Mouse (Mus musculus): Measurements from ENCODE around the gene Macrod1. TPM values are rescaled to one million over a fixed set of nuclear protein-coding genes. Genes with fewer than 3 reads are reported as not detected.

The Macrod1 gene
- polyA plus RNA-seq, 1 experiment: 19.2 TPM

GRCm38 (mm10) chr19:7213010-7213409, 156.4 kb downstream of the Macrod1 start:
- 92% methylated on average over 3 of the region's 3 CpGs for WGBS
- no peak for DNase-seq (ENCODE audit: low read depth, low spot score)

DNA sequence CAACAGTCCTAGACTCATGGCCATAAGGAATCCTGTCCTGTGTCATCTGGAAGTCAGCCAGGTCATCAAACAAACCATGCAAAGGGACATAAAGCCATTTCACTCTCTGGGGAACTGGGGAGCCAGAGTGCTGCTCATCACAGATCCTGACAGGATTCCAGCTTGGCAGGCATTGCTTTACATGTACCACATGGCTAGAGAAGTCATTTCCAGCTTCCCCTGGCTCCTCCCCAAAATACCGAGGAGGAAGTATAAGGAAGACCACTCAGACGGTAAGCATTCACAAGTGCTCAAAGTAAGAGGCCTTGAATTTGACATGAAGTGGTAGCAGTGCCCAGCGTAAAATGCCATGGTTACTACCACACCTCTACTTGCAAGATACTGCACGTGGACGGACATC, 157.9 kb downstream of the Macrod1 start:
- no peak for DNase-seq (ENCODE audit: low read depth, low spot score)
- 43% methylated on average over 5 of the region's 5 CpGs for WGBS

GRCm38 (mm10) chr19:7217162-7217925, 160.7 kb downstream of the Macrod1 start, which contains the start of gene Cox8a:
TSS of gene Cox8a (minus strand) at chr19:7217616.
- under 1% methylated on average over 50 of the region's 50 CpGs for WGBS
- peak; percentile 100 for DNase-seq (ENCODE audit: low read depth, low spot score)

DNA sequence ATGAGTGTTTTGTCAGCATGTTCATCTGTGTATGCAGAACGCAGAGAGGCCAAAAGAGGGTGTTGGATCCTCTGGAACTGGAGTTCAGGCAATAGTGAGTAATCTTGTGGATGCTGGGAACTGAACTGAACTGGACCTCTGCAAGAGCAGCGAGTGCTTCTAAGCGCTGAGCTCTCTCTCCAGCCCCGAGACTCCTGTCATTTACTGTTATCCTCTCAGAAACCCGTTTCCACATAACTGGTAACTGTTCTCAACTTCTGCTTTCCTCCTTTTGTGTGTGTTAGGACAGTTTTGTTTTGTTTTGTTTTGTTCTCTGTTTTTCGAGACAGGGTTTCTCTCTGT, 161.3 kb downstream of the Macrod1 start:
- DNase-seq (ENCODE audit: low read depth, low spot score): no peak
- WGBS: 7% methylated on average over 6 of the region's 6 CpGs

DNA sequence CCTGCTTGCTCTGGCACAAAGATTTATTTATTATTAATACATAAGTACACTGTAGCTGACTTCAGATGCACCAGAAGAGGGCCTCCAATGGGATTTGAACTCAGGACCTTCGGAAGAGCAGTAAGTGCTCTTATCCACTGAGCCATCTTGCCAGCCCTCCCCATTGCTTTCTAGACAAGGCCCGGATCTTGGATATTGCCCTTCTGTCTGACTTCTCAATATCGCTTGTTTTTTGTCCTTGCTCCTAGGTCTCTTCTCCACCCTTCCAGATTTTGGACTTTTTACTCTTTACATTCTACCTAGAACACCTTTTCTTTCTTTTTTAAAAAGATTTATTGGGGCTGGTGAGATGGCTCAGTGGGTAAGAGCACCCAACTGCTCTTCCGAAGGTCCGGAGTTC, 162.1 kb downstream of the Macrod1 start:
- WGBS: 96% methylated on average over 5 of the region's 5 CpGs
- DNase-seq (ENCODE audit: low read depth, low spot score): no peak

GRCm38 (mm10) chr19:7222196-7222595, 165.6 kb downstream of the Macrod1 start:
- WGBS: 88% methylated on average over 6 of the region's 6 CpGs
- no peak for DNase-seq (ENCODE audit: low read depth, low spot score)

DNA sequence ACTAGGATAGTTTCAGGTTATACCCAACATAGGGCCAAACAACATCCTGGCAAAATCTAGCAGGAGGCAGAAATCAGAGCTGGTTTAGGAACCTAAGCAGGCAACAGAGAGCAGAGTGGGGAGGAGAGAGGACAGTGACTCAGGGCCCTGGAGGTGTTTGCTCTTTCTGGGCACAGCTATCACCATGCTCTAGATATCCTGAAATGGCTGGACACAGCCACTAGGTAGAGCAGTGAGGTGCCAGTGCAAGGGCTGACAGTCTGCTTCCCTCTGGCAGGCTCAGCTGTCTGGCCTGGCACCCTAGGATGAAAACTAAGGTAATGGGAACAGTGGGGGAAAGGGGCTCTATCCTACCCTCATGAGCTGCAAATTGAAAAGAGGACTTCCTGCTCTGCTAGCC, 166.9 kb downstream of the Macrod1 start:
- no peak for DNase-seq (ENCODE audit: low read depth, low spot score)

GRCm38 (mm10) chr19:7224253-7224652, 167.6 kb downstream of the Macrod1 start:
- 93% methylated on average over 3 of the region's 3 CpGs for WGBS
- no peak for DNase-seq (ENCODE audit: low read depth, low spot score)

GRCm38 (mm10) chr19:7225096-7225690, 168.6 kb downstream of the Macrod1 start:
- WGBS: 63% methylated on average over 9 of the region's 9 CpGs
- no peak for DNase-seq (ENCODE audit: low read depth, low spot score)

DNA sequence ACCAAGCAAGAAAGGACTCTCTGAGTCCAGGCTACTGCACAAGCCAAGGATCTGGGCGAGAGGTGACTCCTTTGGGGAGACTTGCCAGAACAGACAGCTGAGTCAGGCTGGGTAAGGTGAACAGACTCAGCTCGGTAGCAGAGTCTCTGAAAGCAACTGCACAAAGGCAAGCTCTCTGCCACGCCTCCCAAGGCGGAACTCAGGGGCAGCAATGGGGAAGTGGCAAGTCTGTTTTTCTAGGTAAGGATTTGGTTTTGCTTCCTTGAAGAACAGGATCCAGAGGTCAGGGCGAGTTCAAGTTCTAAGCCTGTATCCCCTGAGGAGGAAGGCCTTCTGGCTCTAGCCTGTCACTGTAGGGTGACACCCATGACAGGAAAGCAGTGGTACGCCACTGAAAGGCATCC, 169.9 kb downstream of the Macrod1 start:
- WGBS: 16% methylated on average over 6 of the region's 6 CpGs
- DNase-seq (ENCODE audit: low read depth, low spot score): peak; percentile 87

GRCm38 (mm10) chr19:7234537-7235221, 178.1 kb downstream of the Macrod1 start:
- WGBS: 46% methylated on average over 8 of the region's 8 CpGs
- no peak for DNase-seq (ENCODE audit: low read depth, low spot score)

DNA sequence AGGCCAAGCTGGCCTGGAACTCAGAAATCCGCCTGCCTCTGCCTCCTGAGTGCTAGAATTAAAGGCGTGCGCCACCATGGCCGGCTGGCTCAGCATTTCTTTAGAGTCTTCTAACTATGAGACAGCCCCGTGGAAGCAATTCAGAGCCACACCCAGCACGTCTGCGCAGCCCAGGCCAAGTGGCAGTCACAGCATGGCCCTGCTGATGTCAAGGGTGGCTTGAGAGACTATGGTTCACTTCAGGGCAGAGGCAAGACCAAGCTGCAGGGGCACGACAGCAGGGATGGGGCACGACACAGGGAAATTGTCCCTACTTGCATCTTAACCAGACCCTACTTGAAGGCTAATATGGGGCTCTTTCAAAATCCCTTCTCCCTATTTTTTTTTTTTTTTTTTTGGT, 178.9 kb downstream of the Macrod1 start:
- WGBS: 64% methylated on average over 9 of the region's 9 CpGs
- DNase-seq (ENCODE audit: low read depth, low spot score): no peak

DNA sequence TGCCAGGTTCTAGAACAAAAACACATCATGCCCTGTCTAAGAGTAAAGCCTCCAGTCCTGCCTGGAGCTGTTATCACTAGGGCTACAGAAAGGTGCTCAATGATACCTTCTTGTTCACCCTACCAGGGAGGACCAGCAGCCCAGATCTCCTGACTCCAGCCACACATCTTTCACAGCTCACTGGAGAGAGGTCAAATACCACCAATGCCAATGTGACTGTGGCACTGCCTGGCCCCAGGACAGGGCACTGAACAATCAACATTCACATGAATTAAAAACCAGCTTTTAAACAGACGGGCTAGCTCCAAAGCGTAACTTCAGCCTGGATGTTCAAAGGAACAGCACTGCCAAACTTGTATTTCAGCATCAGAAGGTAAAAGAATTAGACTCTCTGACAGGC, 179.4 kb downstream of the Macrod1 start:
- DNase-seq (ENCODE audit: low read depth, low spot score): no peak
- WGBS: 97% methylated on average over 2 of the region's 2 CpGs

- no peak for DNase-seq (ENCODE audit: low read depth, low spot score)
- 90% methylated on average over 4 of the region's 4 CpGs for WGBS
Observed at GRCm38 (mm10) chr19:7236742-7237141, 180.1 kb downstream of the Macrod1 start.

GRCm38 (mm10) chr19:7239574-7239973, 183.0 kb downstream of the Macrod1 start:
- WGBS: 78% methylated on average over 3 of the region's 3 CpGs
- DNase-seq (ENCODE audit: low read depth, low spot score): no peak

GRCm38 (mm10) chr19:7240291-7240690, 183.7 kb downstream of the Macrod1 start:
- DNase-seq (ENCODE audit: low read depth, low spot score): no peak

DNA sequence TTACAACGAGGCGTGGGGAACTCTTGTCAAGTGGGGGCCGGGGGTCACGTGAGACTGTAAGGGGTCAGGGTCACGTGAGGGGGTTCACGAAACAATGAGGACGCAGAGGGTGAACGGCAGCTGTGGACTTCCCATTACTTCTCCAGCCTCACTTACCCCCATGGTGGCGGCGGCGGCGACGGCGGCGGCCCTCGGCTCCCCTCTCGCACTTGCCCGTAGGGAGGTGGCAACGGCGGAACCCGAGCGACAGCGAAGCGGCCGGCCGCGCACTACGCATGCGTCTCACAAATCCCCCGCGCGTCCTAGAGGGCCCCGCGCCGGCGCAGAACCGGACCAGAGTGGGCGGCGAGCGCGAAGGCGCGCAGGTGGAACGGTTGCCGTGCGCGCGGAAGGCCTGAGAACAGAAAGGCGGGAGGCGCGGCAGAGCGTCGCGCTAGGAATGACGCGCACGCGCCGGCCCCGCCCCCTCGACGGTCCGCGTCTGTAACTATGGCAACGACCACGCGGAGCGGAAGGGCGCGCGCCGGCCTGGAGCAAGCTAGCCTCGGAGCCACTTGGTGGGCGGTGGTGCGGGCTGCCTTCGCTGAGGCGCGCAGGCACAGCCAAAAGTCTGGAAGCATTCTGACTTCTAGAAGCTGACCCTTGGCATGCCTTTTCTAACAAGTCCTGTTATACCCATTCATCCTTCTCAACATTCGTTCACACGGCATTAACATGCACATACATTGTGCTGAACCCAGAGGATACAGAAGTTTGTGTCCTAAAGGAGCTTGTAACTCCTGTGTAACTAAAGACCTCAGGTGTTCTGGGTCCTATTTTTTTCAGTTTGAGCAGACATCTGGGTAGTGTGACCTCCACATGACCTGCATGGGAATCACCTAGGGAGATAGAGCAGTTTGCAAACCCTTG, 184.4 kb downstream of the Macrod1 start, which contains the start of gene Naa40:
Naa40 (minus strand) TSS at position 402 of the 909 bp plus-strand sequence.
- WGBS: 1% methylated on average over 80 of the region's 80 CpGs
- peak; percentile 60 for DNase-seq (ENCODE audit: low read depth, low spot score)

More at GRCm38 (mm10) chr19:7240291-7240690, 183.7 kb downstream of the Macrod1 start:
- WGBS: under 1% methylated on average over 13 of the region's 13 CpGs

DNA sequence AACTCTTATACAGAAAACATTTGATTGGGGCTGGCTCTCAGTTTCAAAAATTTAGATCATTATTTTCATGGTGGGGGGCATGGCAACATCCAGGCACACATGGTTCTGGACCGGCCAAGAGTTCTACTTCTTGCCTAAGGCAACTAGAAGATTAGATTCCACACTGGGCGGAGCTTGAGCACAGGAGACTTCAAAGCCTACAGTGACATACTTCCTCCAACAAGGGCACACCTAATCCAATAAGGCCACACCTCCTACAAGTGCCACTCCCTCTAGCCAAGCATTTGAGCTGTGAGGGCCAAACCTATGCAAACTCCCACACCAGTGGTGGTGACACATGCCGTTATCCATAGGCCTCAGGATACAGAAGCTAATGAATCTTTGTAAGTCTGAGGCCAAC, 189.4 kb downstream of the Macrod1 start:
- WGBS: 39% methylated on average over 3 of the region's 3 CpGs
- DNase-seq (ENCODE audit: low read depth, low spot score): no peak

Data from large intestine, adult 2 months (tissue).